Mouse (Mus musculus) limb, embryonic 14.5 days (tissue): ENCODE measurements at regions not wholly inside any gene's neighbourhood (a gene's known extent, or its start where the extent isn't known, plus 50 kb on each side); places are given as distances from the start of the nearest gene placed in this dataset.
"Not testable (repeated sequence)": the region's sequence is repeated elsewhere in the genome, so short reads cannot be mapped to it uniquely, and the experiment has no call there.

Source experiments
- ATAC-seq: fragments of 200-750 bp; cut with Nextera tagmentation; 2 replicates; pipeline ENCODE4 v1.8.0; 2017; ENCODE audit warnings: low read depth, moderate number of reproducible peaks, moderate TSS enrichment; ENCODE audit not compliant: low FRiP score
- DNase-seq: peaks from one replicate; pipeline ENCODE4 v3.0.0-alpha.2; 2015; ENCODE audit warnings: low spot score
- H3K27ac ChIP-seq: fragments of 300-500 bp; sonication (generic); replicated peaks from 2 replicates; pipeline ENCODE4 v1.5.1; 2014; ENCODE audit warnings: low read depth, mild to moderate bottlenecking, low read length, moderate library complexity, mixed read lengths
- H3K27me3 ChIP-seq: fragments of 300-500 bp; sonication (generic); 2 replicates; pipeline ENCODE4 v1.6.1; 2014; ENCODE audit warnings: low read length, mixed read lengths; ENCODE audit not compliant: control insufficient read depth, insufficient read depth
- H3K36me3 ChIP-seq: fragments of 300-500 bp; sonication (generic); 2 replicates; pipeline ENCODE4 v1.6.1; 2014; ENCODE audit warnings: mild to moderate bottlenecking, low read length, moderate library complexity, mixed read lengths; ENCODE audit not compliant: control insufficient read depth, insufficient read depth
- H3K4me1 ChIP-seq: fragments of 300-500 bp; sonication (generic); 2 replicates; pipeline ENCODE4 v1.6.1; 2014; ENCODE audit warnings: antibody characterized with exemption, low read length, mixed read lengths; ENCODE audit not compliant: control insufficient read depth, insufficient read depth
- H3K4me2 ChIP-seq: fragments of 300-500 bp; sonication (generic); replicated peaks from 2 replicates; pipeline ENCODE4 v1.6.1; 2014; ENCODE audit warnings: low read depth, mild to moderate bottlenecking, low read length, moderate library complexity; ENCODE audit not compliant: severe bottlenecking
- H3K4me3 ChIP-seq: fragments of 300-500 bp; sonication (generic); replicated peaks from 2 replicates; pipeline ENCODE4 v1.5.1; 2014; ENCODE audit warnings: low read length
- H3K9ac ChIP-seq: fragments of 300-500 bp; sonication (generic); 2 replicates; pipeline ENCODE4 v1.6.1; 2014; ENCODE audit warnings: mild to moderate bottlenecking, low read depth, low read length, moderate library complexity; ENCODE audit not compliant: severe bottlenecking
- H3K9me3 ChIP-seq: fragments of 300-500 bp; sonication (generic); 2 replicates; pipeline ENCODE4 v1.6.1; 2016; ENCODE audit warnings: low read length; ENCODE audit not compliant: control insufficient read depth
- POLR2A ChIP-seq: fragments of 200-500 bp; IDR thresholded peaks from 2 replicates; pipeline ENCODE4 v1.8.0; 2012; ENCODE audit warnings: inconsistent platforms, mild to moderate bottlenecking, moderate library complexity, borderline replicate concordance; ENCODE audit not compliant: insufficient read depth, insufficient read length; ENCODE audit errors: extremely low read depth
- WGBS: fragments of 180-500 bp; shearing (Covaris S2); extraction: QIAGEN DNeasy Blood & Tissue Kit; methylation state at CpG from one replicate; pipeline ENCODE4 v1.1.7; 2014; 5-methylcytosine and 5-hydroxymethylcytosine counted together

GRCm38 (mm10) chr6:24301146-24301545 is 133.3 kb upstream of the Slc13a1 start:
- DNase-seq: no peak
- H3K4me3 ChIP-seq: no peak overlapping the region
- ATAC-seq: no peak
- no peaks in the 10 kb centered on the region for H3K27me3 ChIP-seq
- WGBS: 66% methylated on average over 2 of the region's 2 CpGs
- no peaks in the 10 kb centered on the region for H3K36me3 ChIP-seq
- TF ChIP-seq POLR2A: no peak
- H3K4me1 ChIP-seq: no peaks in the 10 kb centered on the region
- no peak overlapping the region for H3K4me2 ChIP-seq
- no peak overlapping the region for H3K27ac ChIP-seq
- H3K9me3 ChIP-seq: no peaks in the 10 kb centered on the region
- no peak overlapping the region for H3K9ac ChIP-seq

- no peak overlapping the region for H3K27ac ChIP-seq
- no peak overlapping the region for H3K4me3 ChIP-seq
- DNase-seq (no peak), ATAC-seq (no peak)
- 88% methylated on average over 5 of the region's 5 CpGs for WGBS
- H3K9me3 ChIP-seq: no peaks in the 10 kb centered on the region
- no peak overlapping the region for H3K4me2 ChIP-seq
- H3K36me3 ChIP-seq: no peaks in the 10 kb centered on the region
- no peaks in the 10 kb centered on the region for H3K27me3 ChIP-seq
- no peaks in the 10 kb centered on the region for H3K4me1 ChIP-seq
- H3K9ac ChIP-seq: no peak overlapping the region
- no peak for TF ChIP-seq POLR2A
These were observed 130.8 kb upstream of the Slc13a1 start for GRCm38 (mm10) chr6:24298562-24299212.

- ATAC-seq, H3K4me3 ChIP-seq, H3K9ac ChIP-seq, H3K9me3 ChIP-seq, H3K36me3 ChIP-seq, DNase-seq, H3K27me3 ChIP-seq, H3K27ac ChIP-seq, H3K4me1 ChIP-seq, H3K4me2 ChIP-seq: not testable (repeated sequence)
- 79% methylated on average over 2 of the region's 2 CpGs for WGBS
These were observed 120.9 kb upstream of the Slc13a1 start for GRCm38 (mm10) chr6:24288757-24289156.

GRCm38 (mm10) chr6:24272821-24273220 is 104.9 kb upstream of the Slc13a1 start:
- DNase-seq: no peak

DNA sequence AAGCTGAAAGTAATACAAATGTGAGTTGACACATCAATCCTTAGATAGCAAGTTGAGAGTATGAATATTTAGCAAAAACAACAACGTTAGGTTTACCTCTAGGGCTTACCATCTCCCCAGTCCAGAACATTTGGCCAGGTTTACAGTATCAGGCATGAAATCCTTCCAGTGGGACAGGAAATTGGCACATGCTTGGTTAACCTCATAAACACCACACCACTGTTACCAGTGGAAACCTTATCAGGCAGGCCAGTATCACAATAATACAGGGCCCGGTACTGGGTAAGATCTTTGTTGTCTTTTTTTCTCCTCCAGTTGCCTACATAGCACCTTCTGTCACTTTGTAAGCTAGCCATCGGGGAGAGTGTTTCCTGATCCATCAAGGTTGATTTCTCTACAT is 101.7 kb upstream of the Slc13a1 start:
- H3K36me3 ChIP-seq: no peaks in the 10 kb centered on the region
- no peak for DNase-seq
- no peak overlapping the region for H3K27ac ChIP-seq
- WGBS: 75% methylated on average over 3 of the region's 3 CpGs
- ATAC-seq: no peak
- H3K4me2 ChIP-seq: no peak overlapping the region
- H3K9me3 ChIP-seq: no peaks in the 10 kb centered on the region
- H3K4me3 ChIP-seq: no peak overlapping the region
- no peak overlapping the region for H3K9ac ChIP-seq
- H3K4me1 ChIP-seq: no peaks in the 10 kb centered on the region
- no peaks in the 10 kb centered on the region for H3K27me3 ChIP-seq
- TF ChIP-seq POLR2A: no peak

More at GRCm38 (mm10) chr6:24272821-24273220, 104.9 kb upstream of the Slc13a1 start:
- H3K27ac ChIP-seq: no peak overlapping the region
- no peak overlapping the region for H3K4me3 ChIP-seq
- WGBS: 78% methylated on average over 5 of the region's 5 CpGs
- H3K4me1 ChIP-seq: no peaks in the 10 kb centered on the region
- no peak overlapping the region for H3K4me2 ChIP-seq
- H3K36me3 ChIP-seq: no peaks in the 10 kb centered on the region
- H3K27me3 ChIP-seq: no peaks in the 10 kb centered on the region
- H3K9ac ChIP-seq: no peak overlapping the region
- H3K9me3 ChIP-seq: no peaks in the 10 kb centered on the region
- no peak for TF ChIP-seq POLR2A
- no peak for ATAC-seq

DNA sequence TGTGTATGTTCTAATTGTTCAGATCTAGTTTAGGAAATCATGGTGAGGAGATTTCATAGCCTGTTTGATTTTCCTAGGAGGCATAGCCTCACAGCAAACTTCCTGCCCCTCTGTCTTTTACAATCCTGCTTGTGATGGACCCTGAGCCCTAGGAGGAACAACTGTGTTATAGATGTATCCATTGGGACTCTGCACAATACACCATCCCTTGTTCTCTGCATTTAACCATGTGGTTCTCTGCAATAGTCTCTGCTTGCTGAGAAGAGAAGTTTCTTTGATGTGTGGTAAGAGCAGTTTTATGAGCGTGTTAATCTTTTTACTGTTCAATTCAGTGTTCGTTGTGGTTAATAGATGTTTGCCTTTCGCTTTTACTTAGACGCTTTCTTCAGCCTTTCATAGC is 95.9 kb upstream of the Slc13a1 start:
- TF ChIP-seq POLR2A: no peak
- Histone ChIP-seq H3K27ac (no peak overlapping the region), H3K4me1 (no peaks in the 10 kb centered on the region), H3K4me3 (no peak overlapping the region), H3K27me3 (no peaks in the 10 kb centered on the region), H3K4me2 (no peak overlapping the region), H3K9me3 (no peaks in the 10 kb centered on the region), H3K9ac (no peak overlapping the region), H3K36me3 (no peaks in the 10 kb centered on the region)
- DNase-seq (no peak), ATAC-seq (no peak)
- 12% methylated on average over 4 of the region's 4 CpGs for WGBS
